16 mouse cellular contexts compared by ENCODE assay signal in genomic region chr8:120411862-120412261, GRCm38 (mm10).
DNase-seq lines count a peak whose midpoint lies in the region; ATAC-seq and TF ChIP-seq lines count a peak whose summit lies in the region.
"Had no signal": no experiment of that assay in that cellular context is flagged by ENCODE, and none has a peak within 500 bp of the region (broad histone marks: within the 10 kb centered on the region; RNA-seq: fewer than 3 reads in every experiment).

No protein-coding gene starts in this region.

- WGBS in hindbrain, embryonic 10.5 days, result 39% methylated on average over 8 of the region's 8 CpGs
- WGBS in hindbrain, postnatal 0 days, result 48% methylated on average over 8 of the region's 8 CpGs
- WGBS in embryonic facial prominence, embryonic 10.5 days, result 39% methylated on average over 8 of the region's 8 CpGs
- 47% methylated on average over 8 of the region's 8 CpGs for WGBS in limb, embryonic 10.5 days

- ATAC-seq in hindbrain, postnatal 0 days, result no peak
- ATAC-seq in cerebellum, adult (ENCODE audit: insufficient number of reproducible peaks, low FRiP score, low TSS enrichment), result no peak
- ATAC-seq: activated CD4-positive, CD25-positive, alpha-beta regulatory T cell, adult 4 months; liver, embryonic 12.5 days had no signal

- no peak for TF ChIP-seq CTCF in hindbrain, postnatal 0 days (IDR thresholded peaks at IDR 0.05; ENCODE audit: low read depth)

- peaks cover 100% of the 10 kb centered on the region for H3K4me1 ChIP-seq in hindbrain, embryonic 10.5 days (replicated peaks)
- H3K4me1 ChIP-seq in hindbrain, postnatal 0 days (ENCODE audit: insufficient read depth, low read length), result peaks cover 49% of the 10 kb centered on the region
- H3K4me1 ChIP-seq in embryonic facial prominence, embryonic 10.5 days, result peaks cover 100% of the 10 kb centered on the region
- peaks cover 100% of the 10 kb centered on the region for H3K4me1 ChIP-seq in limb, embryonic 10.5 days

- H3K27ac ChIP-seq in hindbrain, embryonic 10.5 days, result peak overlapping the region; percentile 85
- no peak overlapping the region for H3K27ac ChIP-seq in hindbrain, postnatal 0 days
- peak overlapping the region; percentile 59; the same call in 1 of the 2 replicates for H3K27ac ChIP-seq in embryonic facial prominence, embryonic 10.5 days (replicated peaks)
- H3K27ac ChIP-seq in limb, embryonic 10.5 days, result 0 out of 2 replicates have a peak overlapping the region, but pooled peaks have one; percentile 32
- H3K27ac ChIP-seq: embryonic facial prominence, embryonic 13.5 days; liver, embryonic 12.5 days; lung, embryonic 15.5 days had no signal

- DNase-seq in hindbrain, embryonic 10.5 days (ENCODE audit: low spot score), result no peak
- no peak for DNase-seq in hindbrain, postnatal 0 days (ENCODE audit: low spot score)
- DNase-seq in NIH3T3 (ENCODE audit: low read depth), result peak; percentile 38
- DNase-seq in embryonic facial prominence, embryonic 10.5 days (ENCODE audit: low spot score), result no peak
- no peak for DNase-seq in limb, embryonic 10.5 days (ENCODE audit: low spot score)
- no peak for DNase-seq in frontal cortex, postnatal 14 days (ENCODE audit: low spot score in 2 of 2)
- DNase-seq: gastrocnemius, postnatal 10 days; kidney, adult 2 months; kidney, postnatal 25 days; right cerebral cortex, postnatal 14 days; thymus, adult 18-20 months had no signal

- H3K36me3 ChIP-seq in hindbrain, embryonic 10.5 days, result no peaks in the 10 kb centered on the region
- H3K36me3 ChIP-seq in hindbrain, postnatal 0 days (ENCODE audit: insufficient read depth, low read length), result no peaks in the 10 kb centered on the region
- H3K36me3 ChIP-seq in embryonic facial prominence, embryonic 10.5 days (replicated peaks), result no peaks in the 10 kb centered on the region
- H3K36me3 ChIP-seq in limb, embryonic 10.5 days, result no peaks in the 10 kb centered on the region
- H3K36me3 ChIP-seq: embryonic facial prominence, embryonic 13.5 days; liver, embryonic 12.5 days; lung, embryonic 15.5 days had no signal

- no peak overlapping the region for H3K4me2 ChIP-seq in hindbrain, postnatal 0 days (ENCODE audit: low read depth, low read length)
- H3K4me2 ChIP-seq: embryonic facial prominence, embryonic 13.5 days; liver, embryonic 12.5 days; lung, embryonic 15.5 days had no signal

- no peak overlapping the region for H3K9ac ChIP-seq in hindbrain, postnatal 0 days (replicated peaks; ENCODE audit: low read length)
- H3K9ac ChIP-seq: embryonic facial prominence, embryonic 13.5 days; liver, embryonic 12.5 days; lung, embryonic 15.5 days had no signal

- H3K9me3 ChIP-seq in hindbrain, embryonic 10.5 days, result no peaks in the 10 kb centered on the region
- H3K9me3 ChIP-seq in hindbrain, postnatal 0 days (ENCODE audit: low read length), result no peaks in the 10 kb centered on the region
- no peaks in the 10 kb centered on the region for H3K9me3 ChIP-seq in embryonic facial prominence, embryonic 10.5 days
- no peaks in the 10 kb centered on the region for H3K9me3 ChIP-seq in limb, embryonic 10.5 days (replicated peaks)
- H3K9me3 ChIP-seq: embryonic facial prominence, embryonic 13.5 days; liver, embryonic 12.5 days; lung, embryonic 15.5 days had no signal

- peaks cover 64% of the 10 kb centered on the region for H3K27me3 ChIP-seq in hindbrain, embryonic 10.5 days (ENCODE audit: insufficient read depth, poor library complexity, severe bottlenecking)
- H3K27me3 ChIP-seq in hindbrain, postnatal 0 days (ENCODE audit: insufficient read depth, low read length), result no peaks in the 10 kb centered on the region
- H3K27me3 ChIP-seq in embryonic facial prominence, embryonic 10.5 days (replicated peaks; ENCODE audit: low read depth, poor library complexity, severe bottlenecking), result peaks cover 70% of the 10 kb centered on the region
- peaks cover 63% of the 10 kb centered on the region for H3K27me3 ChIP-seq in limb, embryonic 10.5 days (ENCODE audit: low read depth, poor library complexity, severe bottlenecking)
- H3K27me3 ChIP-seq: embryonic facial prominence, embryonic 13.5 days; lung, embryonic 15.5 days had no signal

- H3K4me3 ChIP-seq in hindbrain, embryonic 10.5 days, result 0 out of 2 replicates have a peak overlapping the region, but pooled peaks have one; percentile 9
- no peak overlapping the region for H3K4me3 ChIP-seq in hindbrain, postnatal 0 days (ENCODE audit: low read length)
- H3K4me3 ChIP-seq in embryonic facial prominence, embryonic 10.5 days, result no peak overlapping the region
- H3K4me3 ChIP-seq in limb, embryonic 10.5 days, result no peak overlapping the region
- H3K4me3 ChIP-seq: embryonic facial prominence, embryonic 13.5 days; liver, embryonic 12.5 days; lung, embryonic 15.5 days had no signal
